Mouse (Mus musculus) heart, postnatal 10 days (tissue): ENCODE results near the gene Sh3rf1. TPM values are rescaled to one million over a fixed set of nuclear protein-coding genes. Genes with fewer than 3 reads are reported as not detected.

Experiments used
- total RNA-seq, 2 experiments: library from RNA; stranded (reverse); gene quantifications; 2 replicates each; pipeline ENCODE4 v1.2.3; 2021

Gene Sh3rf1
- total RNA-seq, 2 experiments from 2014 or later = 9.4 to 9.8 TPM

Other genes with a start within 250 kb of the Sh3rf1 start
- 10 to 100 TPM; 34.6 to 36.4 TPM for gene Clcn3, start 240.6 kb upstream of the Sh3rf1 start, total RNA-seq
- gene Nek1, start 230.7 kb upstream of the Sh3rf1 start, total RNA-seq = 1 to 10 TPM; 6.9 to 9.2 TPM